Mouse (Mus musculus) hindbrain, embryonic 10.5 days (tissue): ENCODE data around the gene Rnf207. TPM values are rescaled to one million over a fixed set of nuclear protein-coding genes. Genes with fewer than 3 reads are reported as not detected.
A peak's percentile ranks its signal among the peaks of the same experiment; 100 is the strongest.

Experiments
- DNase-seq: peaks from one replicate; pipeline ENCODE4 v3.0.0-alpha.2; 2017; ENCODE audit warnings: low spot score
- H3K27ac ChIP-seq: fragments of 300-500 bp; sonication (generic); 2 replicates; pipeline ENCODE4 v1.5.1; 2016; ENCODE audit warnings: mild to moderate bottlenecking, moderate library complexity
- H3K27me3 ChIP-seq: fragments of 300-500 bp; sonication (generic); 2 replicates; pipeline ENCODE4 v1.6.1; 2016; ENCODE audit warnings: mild to moderate bottlenecking; ENCODE audit not compliant: poor library complexity, insufficient read depth, severe bottlenecking
- H3K36me3 ChIP-seq: fragments of 300-500 bp; sonication (generic); 2 replicates; pipeline ENCODE4 v1.6.1; 2016; ENCODE audit warnings: mild to moderate bottlenecking, moderate library complexity
- H3K4me1 ChIP-seq: fragments of 300-500 bp; sonication (generic); replicated peaks from 2 replicates; pipeline ENCODE4 v1.6.1; 2016; ENCODE audit warnings: mild to moderate bottlenecking
- H3K4me3 ChIP-seq: fragments of 300-500 bp; sonication (generic); 2 replicates; pipeline ENCODE4 v1.5.1; 2016; ENCODE audit warnings: mild to moderate bottlenecking, moderate library complexity
- H3K9me3 ChIP-seq: fragments of 300-500 bp; sonication (generic); 2 replicates; pipeline ENCODE4 v1.6.1; 2016; ENCODE audit warnings: mild to moderate bottlenecking, moderate library complexity
- WGBS: fragments of 180-500 bp; shearing (Covaris S2); methylation state at CpG from one replicate; pipeline ENCODE4 v1.1.7; 2016; 5-methylcytosine and 5-hydroxymethylcytosine counted together
- polyA plus RNA-seq: library from polyadenylated mRNA; unstranded; fragments of >200 nt; fragmentation: Nextera tagmentation; extraction: Ambion mirVana; gene quantifications from 2 replicates; pipeline ENCODE4 v1.2.1, GENCODE M21; 2016

Rnf207 gene
- polyA plus RNA-seq, 1 experiment from 2014 or later: 3.3 TPM

- peaks cover 78% of the 10 kb centered on the region for H3K4me1 ChIP-seq
- 3% methylated on average over 26 of the region's 26 CpGs for WGBS
These were observed 31.9 kb downstream of the Rnf207 start for GRCm38 (mm10) chr4:152286887-152287286.

GRCm38 (mm10) chr4:152286183-152286582 lies 32.6 kb downstream of the Rnf207 start:
- H3K27me3 ChIP-seq: peaks cover 98% of the 10 kb centered on the region
- H3K27ac ChIP-seq: 0 out of 2 replicates have a peak overlapping the region, but pooled peaks have one; percentile 62
- 1% methylated on average over 32 of the region's 32 CpGs for WGBS
- DNase-seq: peak; percentile 69
- H3K4me3 ChIP-seq: peak overlapping the region; percentile 42
- H3K36me3 ChIP-seq: no peaks in the 10 kb centered on the region
- no peaks in the 10 kb centered on the region for H3K9me3 ChIP-seq
- H3K4me1 ChIP-seq: peaks cover 76% of the 10 kb centered on the region

More at GRCm38 (mm10) chr4:152286887-152287286, 31.9 kb downstream of the Rnf207 start:
- H3K36me3 ChIP-seq: no peaks in the 10 kb centered on the region
- H3K4me3 ChIP-seq: peak overlapping the region; percentile 42
- peak overlapping the region; percentile 75; the same call in 1 of the 2 replicates for H3K27ac ChIP-seq
- peaks cover 98% of the 10 kb centered on the region for H3K27me3 ChIP-seq
- H3K9me3 ChIP-seq: no peaks in the 10 kb centered on the region
- DNase-seq: peak; percentile 75

DNA sequence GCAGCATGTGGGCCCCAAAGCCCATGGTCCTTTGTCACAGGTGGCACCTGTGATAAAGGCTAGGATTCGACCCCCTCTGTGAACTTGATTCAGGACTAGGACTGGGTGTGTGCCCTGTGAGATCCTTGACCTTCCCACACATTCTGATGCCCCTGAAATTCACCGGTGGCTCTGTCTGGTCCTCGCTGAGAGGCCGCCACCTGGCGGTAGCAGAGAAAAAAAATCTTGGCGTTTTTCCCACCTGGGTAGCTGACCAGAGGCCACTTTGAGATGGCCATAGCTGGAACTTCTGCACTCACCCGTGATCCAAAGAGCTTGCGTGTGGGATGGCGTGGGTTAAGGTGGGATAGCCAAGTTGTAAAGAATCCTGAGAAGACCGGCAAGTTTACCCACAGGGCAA lies 33.3 kb downstream of the Rnf207 start:
- peak; percentile 61 for DNase-seq
- Histone ChIP-seq H3K4me1 (peaks cover 69% of the 10 kb centered on the region), H3K4me3 (no peak overlapping the region), H3K9me3 (no peaks in the 10 kb centered on the region), H3K36me3 (peaks cover 4% of the 10 kb centered on the region; the same call in 1 of the 2 replicates), H3K27me3 (peaks cover 98% of the 10 kb centered on the region), H3K27ac (no peak overlapping the region)
- 4% methylated on average over 10 of the region's 10 CpGs for WGBS

DNA sequence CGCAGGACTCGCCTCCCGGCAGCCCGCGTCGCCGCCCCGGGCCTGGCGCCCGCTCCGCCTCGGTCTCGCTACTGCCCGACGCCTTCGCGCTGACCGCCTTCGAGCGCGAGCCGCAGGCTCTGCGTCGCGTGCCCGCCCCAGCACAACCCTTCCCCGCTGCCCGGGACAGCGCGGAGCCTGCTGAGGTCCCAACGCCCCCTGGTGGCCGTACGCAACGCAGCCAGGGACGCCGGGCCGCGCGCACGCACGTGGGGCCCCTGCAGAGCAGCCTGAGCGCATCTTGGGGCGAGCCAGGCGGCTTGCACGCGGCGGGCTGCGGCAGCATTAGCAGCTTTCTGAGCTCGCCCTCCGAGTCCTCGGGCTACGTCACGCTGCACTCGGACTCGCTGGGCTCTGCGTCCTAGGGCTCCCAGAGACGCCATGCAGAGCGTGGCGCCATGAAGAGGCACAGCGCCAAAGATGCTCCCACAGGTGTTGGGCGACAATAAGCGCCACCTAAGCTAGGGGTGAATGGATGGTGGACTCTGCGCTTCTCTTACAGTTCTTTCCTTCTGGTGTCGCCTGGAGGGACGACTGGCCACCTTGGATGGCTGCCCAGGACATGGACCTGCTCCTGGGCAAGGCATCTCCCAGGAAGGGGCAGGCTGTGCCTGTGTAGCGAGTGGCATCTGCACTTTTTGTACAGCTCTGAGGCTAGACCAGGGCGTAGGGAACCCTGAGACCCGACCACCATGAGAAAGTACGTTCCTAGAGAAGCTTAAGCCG lies 35.4 kb downstream of the Rnf207 start:
- WGBS: 5% methylated on average over 70 of the region's 70 CpGs
- peak overlapping the region; percentile 20; the same call in 1 of the 2 replicates for H3K27ac ChIP-seq
- peak overlapping the region; percentile 46 for H3K4me3 ChIP-seq
- H3K36me3 ChIP-seq: peaks cover 21% of the 10 kb centered on the region
- H3K4me1 ChIP-seq: peaks cover 55% of the 10 kb centered on the region
- H3K27me3 ChIP-seq: peaks cover 100% of the 10 kb centered on the region
- H3K9me3 ChIP-seq: no peaks in the 10 kb centered on the region
- peak; percentile 87 for DNase-seq

GRCm38 (mm10) chr4:152282721-152283120 lies 36.1 kb downstream of the Rnf207 start:
- whole genome bisulfite sequencing: 21% methylated on average over 34 of the region's 34 CpGs
- no peak for DNase-seq
- Histone ChIP-seq H3K36me3 (peaks cover 21% of the 10 kb centered on the region), H3K9me3 (peaks cover 3% of the 10 kb centered on the region; the same call in 1 of the 2 replicates), H3K27ac (peak overlapping the region; percentile 20; the same call in 1 of the 2 replicates), H3K4me3 (peak overlapping the region; percentile 46), H3K4me1 (peaks cover 49% of the 10 kb centered on the region), H3K27me3 (peaks cover 93% of the 10 kb centered on the region)

DNA sequence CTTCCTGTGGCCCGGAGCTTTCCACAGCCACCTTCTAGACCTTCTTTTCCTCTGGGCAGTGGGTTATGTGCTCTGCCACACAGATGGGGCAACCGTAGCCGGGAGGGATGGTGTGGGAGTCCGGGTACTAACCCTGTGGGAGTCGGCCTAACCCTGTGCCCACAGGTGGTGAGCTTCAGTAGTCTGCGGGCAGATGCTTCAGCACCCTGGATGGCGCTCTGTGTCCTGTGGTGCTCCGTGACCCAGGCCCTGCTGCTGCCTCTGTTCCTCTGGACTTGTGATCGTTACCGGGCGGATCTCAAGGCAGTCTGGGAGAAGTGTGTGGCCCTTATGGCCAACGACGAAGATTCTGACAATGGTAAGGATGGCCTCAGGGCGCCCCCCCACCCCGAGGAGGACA lies 37.2 kb downstream of the Rnf207 start:
- peaks cover 3% of the 10 kb centered on the region; the same call in 1 of the 2 replicates for H3K9me3 ChIP-seq
- H3K4me3 ChIP-seq: no peak overlapping the region
- DNase-seq: no peak
- H3K36me3 ChIP-seq: peaks cover 23% of the 10 kb centered on the region
- peaks cover 42% of the 10 kb centered on the region for H3K4me1 ChIP-seq
- H3K27me3 ChIP-seq: peaks cover 93% of the 10 kb centered on the region
- WGBS: 51% methylated on average over 15 of the region's 15 CpGs
- H3K27ac ChIP-seq: no peak overlapping the region

DNA sequence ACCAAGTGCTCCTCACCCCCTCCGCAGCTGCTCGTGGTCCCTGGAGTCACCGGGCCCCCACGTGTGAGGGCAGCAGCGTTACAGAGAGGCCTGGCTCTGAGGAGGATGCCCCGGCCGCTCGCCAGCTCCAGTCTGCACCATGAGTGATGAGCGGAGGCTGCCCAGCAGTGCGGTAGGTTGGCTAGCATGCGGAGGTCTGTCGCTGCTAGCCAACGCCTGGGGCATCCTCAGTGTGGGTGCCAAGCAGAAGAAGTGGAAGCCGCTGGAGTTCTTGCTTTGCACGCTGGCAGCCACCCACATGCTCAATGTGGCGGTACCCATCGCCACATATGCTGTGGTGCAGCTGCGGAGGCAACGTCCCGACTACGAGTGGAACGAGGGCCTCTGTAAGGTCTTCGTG lies 39.8 kb downstream of the Rnf207 start:
- Histone ChIP-seq H3K4me1 (peaks cover 53% of the 10 kb centered on the region), H3K4me3 (no peak overlapping the region), H3K36me3 (peaks cover 23% of the 10 kb centered on the region), H3K27ac (no peak overlapping the region), H3K27me3 (peaks cover 93% of the 10 kb centered on the region), H3K9me3 (peaks cover 3% of the 10 kb centered on the region; the same call in 1 of the 2 replicates)
- no peak for DNase-seq
- WGBS: 92% methylated on average over 23 of the region's 23 CpGs

DNA sequence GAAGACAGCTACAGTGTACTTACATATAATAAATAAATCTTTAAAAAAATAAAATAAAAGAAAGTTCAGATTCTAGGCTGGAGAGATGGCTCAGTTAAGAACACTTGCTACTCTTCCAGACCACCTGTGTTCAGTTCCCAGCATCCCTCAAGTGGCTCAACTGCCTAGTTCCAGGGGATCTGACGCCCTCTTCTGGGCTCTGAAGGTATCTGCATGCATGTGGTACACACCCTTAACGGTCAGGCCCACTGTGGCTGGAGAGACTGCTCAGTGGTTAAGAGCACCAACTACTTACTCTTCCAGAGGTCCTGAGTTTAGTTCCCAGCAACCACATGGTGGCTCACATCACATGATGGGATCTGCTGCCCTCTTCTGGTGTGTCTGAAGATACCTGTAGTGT lies 40.9 kb downstream of the Rnf207 start:
- WGBS: 67% methylated on average over 2 of the region's 2 CpGs
- H3K4me3 ChIP-seq: no peak overlapping the region

DNA sequence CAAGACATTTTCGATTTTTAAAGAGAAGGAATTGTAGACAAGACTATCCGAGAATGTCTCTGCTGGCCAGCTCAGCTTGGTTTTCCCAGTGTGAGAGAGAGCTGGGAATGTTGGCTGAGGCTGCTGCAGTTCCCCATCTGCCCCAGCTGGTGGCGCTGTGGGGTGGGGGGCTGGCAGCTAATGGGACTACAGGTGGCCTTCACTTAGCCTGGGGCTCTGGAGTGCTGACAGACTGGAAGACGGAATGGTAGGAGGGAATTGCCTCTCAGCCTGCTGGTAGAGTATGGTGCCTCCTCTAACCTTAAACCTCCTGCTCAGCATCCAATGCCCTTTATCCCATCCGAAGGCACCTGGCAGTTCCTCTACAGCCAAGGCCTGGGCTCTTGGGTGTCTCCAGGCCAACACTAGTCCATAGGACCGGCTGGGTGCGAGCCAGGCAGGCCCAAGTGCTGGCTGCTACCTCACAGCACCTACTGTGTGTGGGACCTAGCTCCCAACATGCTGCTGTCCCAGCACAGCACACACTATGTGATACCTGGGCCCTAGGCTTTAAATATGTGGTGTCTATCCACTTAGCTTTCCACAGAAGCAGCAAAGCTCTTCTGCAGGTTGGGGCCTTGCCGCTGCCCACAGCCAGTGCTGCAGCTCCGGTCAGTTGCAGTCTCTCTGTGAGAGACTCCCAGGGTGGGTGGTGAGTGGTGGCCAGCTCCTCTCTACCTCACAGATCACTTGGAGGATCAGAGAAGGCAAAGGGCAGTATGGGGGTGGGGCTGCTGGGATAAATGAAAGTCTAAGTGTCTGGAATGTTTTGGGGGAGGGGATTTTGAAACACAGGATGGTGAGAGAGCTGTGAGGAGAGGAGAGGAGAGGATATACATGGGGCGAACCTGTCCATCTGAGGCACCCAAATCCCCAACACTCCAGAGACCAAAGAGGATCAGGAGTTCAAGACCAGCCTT lies 42.1 kb downstream of the Rnf207 start:
- DNase-seq: peak; percentile 59
- 53% methylated on average over 10 of the region's 10 CpGs for WGBS
- Histone ChIP-seq H3K27me3 (peaks cover 93% of the 10 kb centered on the region), H3K9me3 (peaks cover 3% of the 10 kb centered on the region; the same call in 1 of the 2 replicates), H3K4me1 (peaks cover 56% of the 10 kb centered on the region), H3K27ac (no peak overlapping the region), H3K36me3 (peaks cover 23% of the 10 kb centered on the region), H3K4me3 (no peak overlapping the region)

More for the DNA sequence above, 40.9 kb downstream of the Rnf207 start:
- peaks cover 93% of the 10 kb centered on the region for H3K27me3 ChIP-seq
- H3K27ac ChIP-seq: no peak overlapping the region
- H3K36me3 ChIP-seq: peaks cover 23% of the 10 kb centered on the region
- H3K9me3 ChIP-seq: peaks cover 3% of the 10 kb centered on the region; the same call in 1 of the 2 replicates
- peaks cover 56% of the 10 kb centered on the region for H3K4me1 ChIP-seq
- no peak for DNase-seq

DNA sequence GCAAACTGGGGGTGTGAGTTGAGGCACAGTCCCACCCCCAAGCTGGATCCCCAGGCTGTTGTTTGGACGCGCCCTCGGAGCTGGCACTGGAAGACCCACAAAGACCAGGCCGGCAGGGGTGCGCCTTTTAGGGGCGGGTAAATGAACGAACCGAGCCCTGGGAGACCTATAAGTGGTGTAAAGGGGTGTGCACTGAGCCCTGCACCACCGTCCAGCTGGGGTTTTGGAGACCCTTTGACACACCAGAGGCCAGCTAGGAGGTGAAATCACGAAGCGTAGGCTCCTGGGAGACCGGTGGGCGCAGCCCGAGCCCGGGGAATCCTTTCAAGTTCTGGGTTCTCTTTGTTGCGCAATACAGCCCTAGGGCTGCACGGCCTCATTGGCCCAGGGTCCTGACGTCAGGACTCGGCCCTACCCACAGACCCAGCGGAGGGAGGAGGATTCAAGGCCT lies 44.1 kb downstream of the Rnf207 start:
- Histone ChIP-seq H3K4me1 (peaks cover 69% of the 10 kb centered on the region), H3K27ac (peak overlapping the region; percentile 89), H3K27me3 (peaks cover 88% of the 10 kb centered on the region), H3K9me3 (peaks cover 3% of the 10 kb centered on the region; the same call in 1 of the 2 replicates), H3K4me3 (peak overlapping the region; percentile 71), H3K36me3 (peaks cover 11% of the 10 kb centered on the region)
- peak; percentile 58 for DNase-seq
- WGBS: under 1% methylated on average over 20 of the region's 20 CpGs

DNA sequence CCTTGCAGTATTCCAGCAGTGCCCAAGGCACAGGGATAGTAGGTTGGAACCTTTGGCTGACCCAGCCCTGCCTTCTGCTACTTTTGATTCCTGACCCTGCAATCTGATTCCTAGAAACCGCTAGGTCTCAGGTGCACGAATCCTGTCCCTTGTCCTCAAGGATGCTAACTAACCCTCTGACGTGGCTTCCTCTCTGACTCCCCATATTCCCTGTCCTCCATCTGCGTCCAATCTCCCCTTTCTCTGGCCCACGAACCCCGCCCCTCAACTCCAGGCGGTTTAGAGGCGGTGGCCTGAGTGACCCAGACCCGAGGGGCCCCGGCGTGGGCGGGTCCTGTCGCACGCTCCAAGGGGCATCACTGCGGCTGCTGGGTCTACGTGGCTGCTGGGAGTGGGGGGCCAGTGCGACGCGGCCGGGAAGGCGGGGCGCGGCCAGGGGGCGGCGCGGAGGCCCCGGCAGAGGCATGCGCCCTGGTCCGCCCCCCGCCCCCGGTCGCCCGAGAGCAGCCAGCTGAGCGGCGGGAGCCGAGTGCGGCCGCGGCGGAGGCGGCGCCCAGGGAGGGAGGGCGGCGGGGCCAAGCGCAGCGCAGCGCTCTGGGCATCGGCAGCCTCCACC lies 45.1 kb downstream of the Rnf207 start, which contains the start of gene Gpr153:
Gene Gpr153 (plus strand): TSS at position 612 of the 616 bp plus-strand sequence.
- Histone ChIP-seq H3K4me1 (peaks cover 78% of the 10 kb centered on the region), H3K27ac (peak within 1 kb of the TSS; percentile 89), H3K9me3 (peaks cover 3% of the 10 kb centered on the region; the same call in 1 of the 2 replicates), H3K4me3 (peak within 1 kb of the TSS; percentile 71), H3K36me3 (0 out of 2 replicates have a peak, but pooled peaks cover 8% of the 10 kb centered on the region), H3K27me3 (peaks cover 81% of the 10 kb centered on the region)
- DNase-seq: peak; percentile 73
- WGBS: under 1% methylated on average over 48 of the region's 48 CpGs

- peaks cover 12% of the 10 kb centered on the region for H3K36me3 ChIP-seq
- peaks cover 83% of the 10 kb centered on the region for H3K4me1 ChIP-seq
- H3K27ac ChIP-seq: peak overlapping the region; percentile 89
- peak overlapping the region; percentile 71 for H3K4me3 ChIP-seq
- peaks cover 78% of the 10 kb centered on the region for H3K27me3 ChIP-seq
- H3K9me3 ChIP-seq: peaks cover 3% of the 10 kb centered on the region; the same call in 1 of the 2 replicates
- 26% methylated on average over 3 of the region's 3 CpGs for WGBS
- peak; percentile 19 for DNase-seq
These were observed 45.6 kb downstream of the Rnf207 start for GRCm38 (mm10) chr4:152273191-152273590.
